7 mouse cellular contexts compared by ENCODE assay signal in genomic region chr2:165287202-165287984, GRCm38 (mm10). TPM values are rescaled to one million over a fixed set of nuclear protein-coding genes. Genes with fewer than 3 reads are reported as not detected.
A peak's percentile ranks its signal among the peaks of the same experiment; 100 is the strongest.
DNase-seq lines count a peak whose midpoint lies in the region; ATAC-seq lines count a peak whose summit lies in the region.

Gene Slc35c2 (minus strand): TSS chr2:165287869.

- peak within 1 kb of the TSS; percentile 81 for H3K4me2 ChIP-seq in intestine, embryonic 14.5 days (ENCODE audit: low read length)

- H3K36me3 ChIP-seq in intestine, embryonic 14.5 days (ENCODE audit: control insufficient read depth, insufficient read depth, low read length), result peaks cover 36% of the 10 kb centered on the region

- peak within 1 kb of the TSS; percentile 83 for H3K4me3 ChIP-seq in intestine, embryonic 14.5 days (ENCODE audit: low read depth, low read length)

- H3K27me3 ChIP-seq in intestine, embryonic 14.5 days (replicated peaks; ENCODE audit: control insufficient read depth, insufficient read depth, low read length), result no peaks in the 10 kb centered on the region

- 1% methylated on average over 49 of the region's 49 CpGs for WGBS in intestine, embryonic 14.5 days

- DNase-seq in adrenal gland, adult (ENCODE audit: inconsistent age in 2 of 2, low spot score in 1 of 2), result peak; percentile 94 to 97
- DNase-seq in embryo, embryonic 10.5 days (ENCODE audit: low spot score), result peak; percentile 96
- DNase-seq in gastrocnemius, postnatal 25 days, result peak; percentile 86
- peak; percentile 95 for DNase-seq in intestine, embryonic 14.5 days (ENCODE audit: low spot score)
- DNase-seq in left cerebral cortex, postnatal 14 days (ENCODE audit: low spot score in 2 of 2), result peak; percentile 94 to 95
- DNase-seq in mesoderm, embryonic 11.5 days (ENCODE audit: low read depth, low spot score), result peak; percentile 95
- DNase-seq in right cerebral cortex, postnatal 4 days, result peak; percentile 95

- intact Hi-C loops in left cerebral cortex, postnatal 14 days (cut with DNase I), result loop anchor here (5.0 to 10.0 kb wide), 3 partner anchors 40 to 323 kb away; partner anchors contain the start of genes Elmo2 and Slc12a5

- H3K9me3 ChIP-seq in intestine, embryonic 14.5 days (ENCODE audit: control insufficient read depth, low read length), result no peaks in the 10 kb centered on the region

- ATAC-seq in intestine, embryonic 14.5 days (replicated peaks; ENCODE audit: low FRiP score, low TSS enrichment, low read depth), result peak; percentile 90

- peaks cover 15% of the 10 kb centered on the region for H3K4me1 ChIP-seq in intestine, embryonic 14.5 days (replicated peaks; ENCODE audit: control insufficient read depth, insufficient read depth, low read length)

- H3K27ac ChIP-seq in intestine, embryonic 14.5 days (ENCODE audit: low read depth), result peak within 1 kb of the TSS; percentile 59

- H3K9ac ChIP-seq in intestine, embryonic 14.5 days (ENCODE audit: low read length), result peak within 1 kb of the TSS; percentile 67

RNA-seq across cellular contexts. Expression of gene Slc35c2, which starts in this region (rescaled TPM):
- total RNA-seq in gastrocnemius, postnatal 25 days (2021), result 10 to 100 TPM; 16.0 to 17.0 TPM
- polyA plus RNA-seq in intestine, embryonic 14.5 days (2014; fragmentation: Nextera tagmentation; extraction: Ambion mirVana), result 50.5 and 52.4 TPM in 2 replicates
- 10 to 100 TPM; 52.1 to 55.1 TPM for total RNA-seq in left cerebral cortex, postnatal 14 days (2021)

Comparison
In these comparisons a context has a peak if more than half of its experiments do, and no peak if none do; other contexts are left out.
1. Peak in every context shown above with its lines: DNase-seq, ATAC-seq, H3K4me3 ChIP-seq and H3K27ac ChIP-seq.